Mouse (Mus musculus): ENCODE data around the gene Sars2. TPM values are rescaled to one million over a fixed set of nuclear protein-coding genes. Genes with fewer than 3 reads are reported as not detected.
A peak's percentile ranks its signal among the peaks of the same experiment; 100 is the strongest.

Gene Sars2
- polyA plus RNA-seq, 1 experiment = not detected

DNA sequence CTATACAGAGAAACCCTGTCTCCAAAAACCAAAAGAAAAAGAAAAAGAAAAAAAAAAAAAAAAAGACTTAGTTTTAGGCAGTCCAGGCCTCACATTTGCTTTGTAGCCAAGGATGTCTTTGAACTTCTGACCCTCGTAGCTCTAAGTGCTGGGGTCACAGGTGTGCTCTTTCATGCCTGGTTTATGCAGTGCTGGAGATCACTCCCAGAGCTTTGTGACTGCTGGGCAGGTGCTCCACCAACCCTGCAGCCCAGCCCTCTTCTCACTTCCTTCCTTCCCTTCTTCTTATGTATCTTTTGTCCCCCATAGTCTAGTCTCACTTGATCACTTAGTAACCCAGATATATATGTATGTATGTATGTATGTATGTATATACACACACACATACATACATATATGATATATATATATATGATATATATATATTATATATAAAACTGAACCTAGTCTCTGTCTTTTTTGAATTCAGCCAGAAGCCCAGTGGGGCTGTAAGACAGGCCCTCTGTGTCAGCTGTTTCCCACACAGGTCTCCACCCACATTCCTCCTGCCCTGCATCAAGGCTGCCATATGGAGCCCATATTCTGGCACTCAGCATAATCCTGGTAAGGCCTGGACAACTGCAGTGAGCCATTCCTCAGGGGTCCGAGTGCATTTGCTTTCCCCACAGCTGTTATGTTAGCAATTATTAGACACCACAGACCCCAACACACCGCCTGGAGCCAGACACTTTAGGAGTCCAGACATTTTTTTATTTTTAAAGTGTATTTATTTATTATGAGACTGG is 20.8 kb upstream of the Sars2 start:
- Histone ChIP-seq H3K4me1 (ENCODE audit: control insufficient read depth, insufficient read depth, low read length) (peaks cover 4% of the 10 kb centered on the region; the same call in 1 of the 2 replicates), H3K4me3 (ENCODE audit: insufficient read depth, low read depth, low read length) (no peak overlapping the region), H3K27ac (ENCODE audit: insufficient read depth, low read depth, low read length) (no peak overlapping the region)
- WGBS = 89% methylated on average over 3 of the region's 3 CpGs
- TF ChIP-seq POLR2A (IDR thresholded peaks at IDR 0.05; ENCODE audit: insufficient read depth, low read depth, low read length) (no peak), CTCF (IDR thresholded peaks at IDR 0.05; ENCODE audit: insufficient read depth, low read depth, low read length) (no peak)

- TF ChIP-seq CTCF (IDR thresholded peaks at IDR 0.05; ENCODE audit: insufficient read depth, low read depth, low read length) (no peak), POLR2A (IDR thresholded peaks at IDR 0.05; ENCODE audit: insufficient read depth, low read depth, low read length) (no peak)
These were observed 19.7 kb upstream of the Sars2 start for GRCm38 (mm10) chr7:28722079-28722478.

GRCm38 (mm10) chr7:28724613-28725012 is 17.2 kb upstream of the Sars2 start:
- TF ChIP-seq POLR2A (IDR thresholded peaks at IDR 0.05; ENCODE audit: insufficient read depth, low read depth, low read length) = no peak
- no peak for TF ChIP-seq CTCF (IDR thresholded peaks at IDR 0.05; ENCODE audit: insufficient read depth, low read depth, low read length)

More at GRCm38 (mm10) chr7:28722079-28722478, 19.7 kb upstream of the Sars2 start:
- no peak overlapping the region for H3K27ac ChIP-seq (ENCODE audit: insufficient read depth, low read depth, low read length)
- H3K4me3 ChIP-seq (ENCODE audit: insufficient read depth, low read depth, low read length) = no peak overlapping the region
- 93% methylated on average over 7 of the region's 7 CpGs for WGBS
- H3K4me1 ChIP-seq (ENCODE audit: control insufficient read depth, insufficient read depth, low read length) = peaks cover 2% of the 10 kb centered on the region; the same call in 1 of the 2 replicates

DNA sequence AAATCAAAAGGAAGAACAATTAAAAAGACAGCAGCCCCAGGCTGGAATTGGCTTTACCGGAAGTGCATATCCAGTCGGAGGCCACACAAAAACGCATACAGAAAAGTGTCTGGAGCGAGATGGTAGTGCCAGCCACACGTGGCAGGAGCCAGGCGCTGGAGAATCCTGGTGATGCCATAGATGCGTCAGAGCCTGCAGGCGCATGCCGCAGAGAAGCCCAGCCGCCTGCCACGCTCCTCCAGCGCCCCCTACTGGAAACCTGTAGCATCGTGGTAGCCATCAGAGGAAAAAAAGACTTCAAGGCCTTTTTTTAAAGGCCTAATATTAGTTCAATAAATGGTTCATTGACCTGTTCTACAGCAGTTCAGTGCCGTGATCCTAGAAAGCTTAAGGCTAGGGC is 15.2 kb upstream of the Sars2 start:
- 3% methylated on average over 14 of the region's 14 CpGs for WGBS
- H3K4me1 ChIP-seq (ENCODE audit: control insufficient read depth, insufficient read depth, low read length) = peaks cover 6% of the 10 kb centered on the region
- H3K27ac ChIP-seq (ENCODE audit: insufficient read depth, low read depth, low read length) = no peak overlapping the region
- 0 out of 2 replicates have a peak overlapping the region, but pooled peaks have one; percentile 7 for H3K4me3 ChIP-seq (ENCODE audit: insufficient read depth, low read depth, low read length)
- TF ChIP-seq CTCF (IDR thresholded peaks at IDR 0.05; ENCODE audit: insufficient read depth, low read depth, low read length) (peak; percentile 85), POLR2A (IDR thresholded peaks at IDR 0.05; ENCODE audit: insufficient read depth, low read depth, low read length) (no peak)

More at GRCm38 (mm10) chr7:28724613-28725012, 17.2 kb upstream of the Sars2 start:
- WGBS = 97% methylated on average over 2 of the region's 2 CpGs
- Histone ChIP-seq H3K27ac (ENCODE audit: insufficient read depth, low read depth, low read length) (no peak overlapping the region), H3K4me3 (ENCODE audit: insufficient read depth, low read depth, low read length) (no peak overlapping the region), H3K4me1 (ENCODE audit: control insufficient read depth, insufficient read depth, low read length) (peaks cover 6% of the 10 kb centered on the region)

- H3K4me3 ChIP-seq (ENCODE audit: insufficient read depth, low read depth, low read length) = no peak overlapping the region
- H3K27ac ChIP-seq (ENCODE audit: insufficient read depth, low read depth, low read length) = no peak overlapping the region
- 42% methylated on average over 10 of the region's 10 CpGs for WGBS
- H3K4me1 ChIP-seq (ENCODE audit: control insufficient read depth, insufficient read depth, low read length) = peaks cover 12% of the 10 kb centered on the region
- TF ChIP-seq POLR2A (IDR thresholded peaks at IDR 0.05; ENCODE audit: insufficient read depth, low read depth, low read length) (no peak), CTCF (IDR thresholded peaks at IDR 0.05; ENCODE audit: insufficient read depth, low read depth, low read length) (no peak)
These were observed 14.0 kb upstream of the Sars2 start for GRCm38 (mm10) chr7:28727649-28728340.

- TF ChIP-seq POLR2A (IDR thresholded peaks at IDR 0.05; ENCODE audit: insufficient read depth, low read depth, low read length) = 0 out of 2 replicates have a peak, but pooled peaks have one; percentile 20
- no peak for TF ChIP-seq CTCF (IDR thresholded peaks at IDR 0.05; ENCODE audit: insufficient read depth, low read depth, low read length)
- H3K27ac ChIP-seq (ENCODE audit: insufficient read depth, low read depth, low read length) = no peak overlapping the region
- peak overlapping the region; percentile 44 for H3K4me3 ChIP-seq (ENCODE audit: insufficient read depth, low read depth, low read length)
- H3K4me1 ChIP-seq (ENCODE audit: control insufficient read depth, insufficient read depth, low read length) = peaks cover 14% of the 10 kb centered on the region
- 5% methylated on average over 58 of the region's 58 CpGs for WGBS
These were observed 9.2 kb upstream of the Sars2 start for GRCm38 (mm10) chr7:28732341-28733142.

- TF ChIP-seq CTCF (IDR thresholded peaks at IDR 0.05; ENCODE audit: insufficient read depth, low read depth, low read length) (no peak), POLR2A (IDR thresholded peaks at IDR 0.05; ENCODE audit: insufficient read depth, low read depth, low read length) (no peak)
- 12% methylated on average over 11 of the region's 11 CpGs for WGBS
- Histone ChIP-seq H3K4me1 (ENCODE audit: control insufficient read depth, insufficient read depth, low read length) (peaks cover 12% of the 10 kb centered on the region), H3K4me3 (ENCODE audit: insufficient read depth, low read depth, low read length) (peak overlapping the region; percentile 44), H3K27ac (ENCODE audit: insufficient read depth, low read depth, low read length) (no peak overlapping the region)
These were observed 8.6 kb upstream of the Sars2 start for GRCm38 (mm10) chr7:28733211-28733610.

DNA sequence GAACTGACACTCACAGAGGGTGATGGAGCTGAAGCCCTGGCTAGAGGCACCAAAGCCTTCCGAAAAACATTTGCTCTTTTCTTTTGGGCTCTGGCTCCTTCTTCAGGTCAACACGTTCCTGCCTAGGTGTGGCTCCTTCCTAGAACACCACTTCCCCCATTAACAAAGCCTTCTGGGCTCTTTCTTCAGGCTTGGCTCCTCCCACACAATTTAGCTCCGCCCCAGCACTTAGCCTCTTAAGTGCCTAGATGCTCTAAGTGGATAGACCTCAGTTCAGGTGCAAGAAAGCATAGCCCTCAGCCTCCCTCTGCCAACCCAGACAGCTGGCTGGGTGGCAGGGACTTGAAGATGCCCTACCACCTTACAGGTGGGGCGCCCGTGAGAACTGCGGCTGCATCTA is 6.1 kb upstream of the Sars2 start:
- no peak overlapping the region for H3K4me3 ChIP-seq (ENCODE audit: insufficient read depth, low read depth, low read length)
- peaks cover 21% of the 10 kb centered on the region for H3K4me1 ChIP-seq (ENCODE audit: control insufficient read depth, insufficient read depth, low read length)
- H3K27ac ChIP-seq (ENCODE audit: insufficient read depth, low read depth, low read length) = no peak overlapping the region
- TF ChIP-seq CTCF (IDR thresholded peaks at IDR 0.05; ENCODE audit: insufficient read depth, low read depth, low read length) = no peak
- no peak for TF ChIP-seq POLR2A (IDR thresholded peaks at IDR 0.05; ENCODE audit: insufficient read depth, low read depth, low read length)
- WGBS = 84% methylated on average over 6 of the region's 6 CpGs

Data from olfactory bulb, adult 2 months (tissue).